Mouse (Mus musculus): Measurements from ENCODE around the gene Gm9918. TPM values are rescaled to one million over a fixed set of nuclear protein-coding genes. Genes with fewer than 3 reads are reported as not detected.

The Gm9918 gene
- total RNA-seq (2023) = not detected

DNA sequence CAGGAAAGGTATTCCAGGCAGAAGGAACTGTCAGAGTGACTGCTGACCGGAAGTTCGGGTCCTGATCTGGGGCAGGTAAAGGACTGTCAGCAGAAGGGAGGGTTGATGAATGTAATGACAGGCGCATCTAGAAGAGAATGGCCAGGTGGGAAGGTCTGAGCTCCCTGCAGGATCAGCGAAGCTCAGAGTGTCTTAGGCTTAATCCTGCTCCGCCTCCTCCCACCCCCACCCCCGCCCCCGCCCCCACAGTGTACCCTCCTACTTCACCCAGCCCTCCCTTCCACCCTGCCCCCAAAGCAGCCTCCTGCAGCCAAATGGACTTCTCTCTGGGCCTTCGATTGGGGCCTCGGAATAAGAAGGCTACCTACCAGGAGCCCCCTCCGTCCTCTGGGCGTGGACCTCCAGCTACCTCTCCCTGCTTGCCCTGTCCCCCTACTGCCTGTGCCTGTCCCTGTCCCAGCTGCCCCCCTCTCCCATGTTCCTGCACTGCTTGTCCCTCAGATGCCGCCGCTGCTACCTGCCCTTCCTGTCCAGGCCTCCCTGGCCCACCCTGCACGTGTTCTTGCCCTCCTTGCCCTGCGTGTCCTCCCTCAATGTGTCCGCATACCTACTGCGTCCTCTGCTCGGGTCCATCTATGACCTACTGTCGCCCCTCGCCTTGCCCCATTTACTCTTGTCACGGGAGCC, at the start of gene Gm9918:
Gene Gm9918, plus strand, starts transcription at position 290 of the 687 bp plus-strand sequence.

DNA sequence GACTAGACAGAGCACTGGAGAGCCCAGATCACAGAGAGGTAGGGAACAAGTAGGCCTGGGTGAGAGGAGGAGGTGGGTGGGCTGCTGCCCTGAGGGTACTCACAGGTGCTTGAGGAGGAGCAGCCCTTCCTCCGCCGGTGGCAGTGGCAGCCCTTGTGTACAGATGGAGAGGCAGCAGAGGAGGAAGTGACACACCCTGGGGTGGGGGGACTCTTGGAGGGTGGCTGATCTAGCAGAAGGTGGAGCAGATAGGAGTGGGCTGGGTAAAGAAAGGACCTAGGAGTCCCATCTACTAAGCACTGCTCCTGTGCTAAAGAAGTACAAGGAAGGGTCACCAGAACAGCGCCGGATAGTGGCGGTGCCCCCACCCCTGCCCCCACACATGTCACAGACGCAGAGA, 38.6 kb upstream of the Gm9918 start, which contains the start of gene Itgb7:
Gene Itgb7, minus strand, starts transcription at position 197 of the 400 bp plus-strand sequence.

DNA sequence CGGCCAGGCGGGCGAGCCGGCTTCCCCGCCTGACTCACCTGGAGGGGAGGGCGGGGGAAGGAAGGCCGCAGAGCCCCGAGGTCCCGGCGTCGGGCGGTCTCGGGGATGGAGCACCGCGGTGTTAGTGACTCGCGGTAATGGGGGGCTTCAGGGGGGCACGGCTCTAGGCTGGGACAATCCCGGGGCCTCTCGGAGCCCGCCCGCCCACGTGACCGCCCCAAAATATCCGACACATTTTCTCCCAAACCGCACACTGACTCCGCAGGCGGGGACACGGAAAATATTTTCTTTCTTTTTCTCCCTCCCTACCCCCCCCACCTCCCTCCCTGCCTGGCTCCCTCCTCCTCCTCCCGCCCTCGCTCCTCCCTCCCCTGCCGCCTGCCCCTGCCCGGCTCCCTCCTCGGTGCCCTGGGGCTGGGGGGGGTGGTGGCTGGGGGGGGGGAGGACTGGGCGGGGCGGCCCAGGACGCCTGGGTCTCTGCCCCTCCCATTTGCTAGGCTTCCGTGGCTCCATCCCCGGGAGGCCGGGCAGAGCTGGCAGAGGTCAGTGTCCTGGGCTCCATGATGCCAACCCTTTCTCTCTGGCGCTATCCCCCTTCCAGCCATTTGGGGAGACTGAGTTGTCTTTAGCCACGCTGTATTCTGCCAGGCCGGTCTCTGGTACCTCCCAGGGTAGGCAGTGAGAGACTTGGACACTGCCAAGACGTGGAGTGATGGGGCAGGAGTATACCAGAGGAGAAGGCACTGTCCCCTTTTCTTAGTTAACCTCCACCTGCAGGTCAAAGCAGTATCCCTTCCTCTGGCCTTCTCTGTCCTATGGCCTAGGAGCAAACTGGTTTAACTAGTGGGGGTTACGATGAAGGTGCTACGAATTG, 12.9 kb upstream of the Gm9918 start, which contains the start of gene Rarg:
Gene Rarg, minus strand, starts transcription at position 316 of the 874 bp plus-strand sequence.

DNA sequence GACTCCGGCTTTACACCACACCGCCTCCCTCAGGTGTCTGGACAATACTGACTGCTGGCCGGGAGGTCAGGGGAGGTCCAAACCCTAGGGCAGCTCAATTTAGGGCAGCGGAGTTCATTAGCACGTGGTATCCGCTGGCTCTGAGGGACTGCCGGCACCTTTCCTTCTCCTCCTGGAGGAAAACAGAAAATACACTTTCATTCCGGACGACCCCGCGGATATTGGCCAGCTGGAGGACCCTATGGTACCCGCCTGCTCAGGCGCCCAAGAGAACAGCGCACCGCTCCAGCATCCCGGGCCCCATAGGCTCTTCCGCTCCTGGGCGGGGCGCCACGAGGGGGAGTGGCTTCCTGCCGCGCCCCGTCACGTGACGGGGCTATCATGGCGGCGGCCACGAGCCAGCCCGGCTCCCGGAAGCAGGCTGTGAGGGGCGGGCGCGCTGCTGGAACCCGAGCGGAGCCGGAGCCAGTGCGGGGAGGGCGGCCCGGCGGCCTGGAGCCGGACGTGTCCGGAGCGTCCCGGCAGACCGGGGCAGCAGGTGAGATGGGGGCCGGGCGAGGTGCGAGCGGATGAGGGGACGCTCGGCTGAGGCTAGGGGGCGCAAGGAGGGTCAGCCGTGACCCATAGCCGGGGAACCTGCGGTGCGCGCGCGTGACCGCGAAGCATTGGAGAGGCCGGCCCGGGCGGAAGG, 8.9 kb downstream of the Gm9918 start, which contains the start of gene Mfsd5:
Gene Mfsd5, plus strand, starts transcription at position 363 of the 691 bp plus-strand sequence.

DNA sequence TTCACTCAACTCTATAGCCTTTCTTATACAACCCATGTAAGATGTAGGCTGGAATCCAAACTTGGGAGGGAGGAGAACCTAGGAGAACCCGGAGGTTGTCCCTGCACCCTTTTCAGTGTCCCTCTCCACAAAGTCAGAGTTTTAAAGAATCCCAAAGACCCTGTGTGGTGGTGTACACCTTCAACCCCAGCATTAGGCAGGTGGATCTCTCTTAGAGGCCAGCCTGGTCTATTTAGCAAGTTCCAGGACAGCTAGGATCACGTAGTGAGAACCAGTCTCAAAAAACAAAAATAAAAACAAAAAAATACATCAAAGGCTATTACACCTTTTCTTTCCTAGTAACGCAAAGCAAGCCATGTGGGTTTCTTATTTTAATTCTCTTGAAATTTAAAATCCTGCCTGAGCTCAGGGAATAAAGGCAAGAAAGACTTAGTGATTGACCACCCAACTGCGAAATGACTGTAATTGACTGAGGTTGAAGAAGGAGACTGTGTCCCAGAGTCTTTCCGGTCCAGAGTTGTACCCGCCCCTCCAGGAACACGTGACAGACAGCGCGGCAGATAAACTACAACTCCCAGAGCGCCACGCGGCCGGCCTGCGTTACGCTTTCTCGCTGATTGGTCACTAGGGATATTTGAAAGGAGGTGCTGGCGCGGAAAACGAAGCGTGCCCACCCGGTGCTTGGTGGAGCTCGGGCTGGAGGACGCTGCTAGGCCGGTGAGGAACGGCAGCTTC, 25.4 kb downstream of the Gm9918 start, which contains the start of gene Espl1:
Gene Espl1, plus strand, starts transcription at position 634 of the 735 bp plus-strand sequence.

Other genes with a start within 250 kb of the Gm9918 start
- gene Krt18, start 242.4 kb upstream of the Gm9918 start, total RNA-seq (2023) = not detected
- gene Eif4b, start 196.8 kb upstream of the Gm9918 start, total RNA-seq (2023) = 235 TPM
- 2.1 TPM for gene Tns2, start 170.2 kb upstream of the Gm9918 start, total RNA-seq (2023)
- gene Spryd3, start 134.3 kb upstream of the Gm9918 start, total RNA-seq (2023) = 36.0 TPM
- not detected for gene Igfbp6, start 126.2 kb upstream of the Gm9918 start, total RNA-seq (2023)
- 1.1 TPM for gene Soat2, start 120.0 kb upstream of the Gm9918 start, total RNA-seq (2023)
- gene Zfp740, start 67.3 kb upstream of the Gm9918 start, total RNA-seq (2023) = 130 TPM
- gene Csad, start 65.8 kb upstream of the Gm9918 start, total RNA-seq (2023) = 14.5 TPM
- gene Itgb7, start 38.6 kb upstream of the Gm9918 start, total RNA-seq (2023) = 572 TPM
- gene Rarg, start 13.0 kb upstream of the Gm9918 start, total RNA-seq (2023) = 20.6 TPM
- gene Mfsd5, start 8.9 kb downstream of the Gm9918 start, total RNA-seq (2023) = 28.3 TPM
- 3.8 TPM for gene Espl1, start 25.7 kb downstream of the Gm9918 start, total RNA-seq (2023)
- gene Pfdn5, start 55.6 kb downstream of the Gm9918 start, total RNA-seq (2023) = 483 TPM
- gene Myg1, start 61.1 kb downstream of the Gm9918 start, total RNA-seq (2023) = 52.7 TPM
- gene Aaas, start 80.2 kb downstream of the Gm9918 start, total RNA-seq (2023) = 43.6 TPM
- gene Sp7, start 96.6 kb downstream of the Gm9918 start, total RNA-seq (2023) = not detected
- gene Sp1, start 135.6 kb downstream of the Gm9918 start, total RNA-seq (2023) = 134 TPM
- 0.70 TPM for gene Amhr2, start 174.8 kb downstream of the Gm9918 start, total RNA-seq (2023)
- 54.2 TPM for gene Prr13, start 188.5 kb downstream of the Gm9918 start, total RNA-seq (2023)
- 785 TPM for gene Pcbp2, start 200.0 kb downstream of the Gm9918 start, total RNA-seq (2023)
- 43.5 TPM for gene Gm10337, start 233.2 kb downstream of the Gm9918 start, total RNA-seq (2023)
- 3.7 TPM for gene Map3k12, start 246.5 kb downstream of the Gm9918 start, total RNA-seq (2023)
- 55.4 TPM for gene Tarbp2, start 247.6 kb downstream of the Gm9918 start, total RNA-seq (2023)